Mouse (Mus musculus): Measurements from ENCODE around the gene Myrip. TPM values are rescaled to one million over a fixed set of nuclear protein-coding genes. Genes with fewer than 3 reads are reported as not detected.
"Not testable (repeated sequence)": the region's sequence is repeated elsewhere in the genome, so short reads cannot be mapped to it uniquely, and the experiment has no call there.

The Myrip gene
- total RNA-seq, 2 experiments from 2014 or later, result 82.1 to 89.5 TPM

DNA sequence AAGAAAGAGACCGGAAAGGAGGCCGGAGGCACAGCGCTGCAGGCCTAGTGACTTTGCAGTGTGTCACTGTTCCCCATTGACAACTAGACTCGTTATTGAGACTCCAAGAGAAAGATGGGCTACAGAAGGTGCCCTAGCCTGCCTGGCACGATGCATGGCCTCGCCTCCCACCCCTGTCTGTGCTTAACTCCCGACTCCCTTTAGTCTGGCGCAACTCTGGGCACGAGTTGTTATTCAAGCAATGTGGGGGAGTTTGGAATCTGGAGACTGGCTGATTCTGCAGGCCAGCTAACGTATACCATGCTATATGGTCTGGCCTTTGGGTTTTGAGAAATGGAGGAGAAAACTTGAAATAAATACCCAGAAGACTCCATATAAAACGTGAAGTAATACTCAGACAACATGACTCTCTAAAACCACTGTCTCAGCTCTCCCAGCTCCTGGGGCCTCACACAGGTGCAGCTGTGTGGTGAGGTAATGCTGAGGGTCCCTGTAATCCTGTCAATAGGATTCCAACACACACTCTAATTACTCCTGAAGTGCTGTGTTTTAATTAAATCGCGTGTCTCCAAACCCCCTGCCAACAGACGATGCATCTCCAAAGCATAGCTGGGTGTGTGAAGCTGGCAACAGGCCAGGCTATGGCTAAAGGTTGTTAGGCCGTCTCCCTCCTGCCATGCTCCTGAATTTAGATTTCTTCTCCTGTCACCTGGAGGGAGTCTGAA is 21.6 kb downstream of the Myrip start:
- intact Hi-C loops (cut with DNase I), result no loop called here
- peak in 1 of 2 experiments; percentile 61 for DNase-seq (ENCODE audit: low spot score in 2 of 2)

DNA sequence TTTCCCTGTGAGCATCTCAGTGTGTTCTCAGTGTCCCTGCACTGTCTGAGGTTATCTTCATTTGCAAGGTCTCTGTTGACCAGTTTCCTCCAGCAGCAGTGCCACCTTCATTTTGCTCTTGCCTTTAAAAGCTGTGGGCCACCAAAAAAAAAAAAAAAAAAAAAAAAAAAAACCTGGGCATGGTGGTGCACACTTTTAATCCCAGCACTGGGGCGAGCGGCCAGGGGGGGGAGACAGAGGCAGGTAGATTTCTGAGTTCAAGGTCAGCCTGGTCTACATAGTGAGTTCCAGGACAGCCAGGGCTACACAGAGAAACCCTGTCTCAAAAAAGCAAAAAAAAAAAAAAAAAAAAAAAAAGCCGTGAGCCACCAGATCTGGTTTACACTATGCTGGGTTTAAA is 29.7 kb downstream of the Myrip start:
- intact Hi-C loops (cut with DNase I); DNase-seq (ENCODE audit: low spot score in 2 of 2): not testable (repeated sequence)

DNA sequence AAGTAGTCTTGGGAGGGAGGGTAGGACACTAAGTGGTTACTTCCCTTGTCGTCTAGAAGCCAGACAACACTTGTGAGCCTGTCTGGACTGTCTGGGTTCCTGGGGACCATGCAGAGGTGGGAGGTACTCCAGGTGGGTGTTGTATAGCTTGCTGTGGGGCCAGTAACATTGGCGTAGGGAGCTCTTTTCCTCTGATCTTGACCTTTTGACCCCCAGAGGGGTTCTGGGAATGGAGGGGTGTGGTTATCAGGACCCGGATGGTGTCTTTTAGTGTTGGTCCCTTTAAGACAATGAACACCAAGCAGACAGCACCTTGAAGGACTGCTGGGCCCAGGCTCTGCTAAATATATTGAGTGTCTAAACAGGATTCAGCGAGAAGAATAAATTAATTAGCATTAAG is 36.9 kb downstream of the Myrip start:
- DNase-seq (ENCODE audit: low spot score in 2 of 2), result no peak
- intact Hi-C loops (cut with DNase I), result no loop called here

GRCm38 (mm10) chr9:120339975-120340695 is 38.8 kb downstream of the Myrip start:
- intact Hi-C loops (cut with DNase I), result no loop called here
- no peak for DNase-seq (ENCODE audit: low spot score in 2 of 2)

DNA sequence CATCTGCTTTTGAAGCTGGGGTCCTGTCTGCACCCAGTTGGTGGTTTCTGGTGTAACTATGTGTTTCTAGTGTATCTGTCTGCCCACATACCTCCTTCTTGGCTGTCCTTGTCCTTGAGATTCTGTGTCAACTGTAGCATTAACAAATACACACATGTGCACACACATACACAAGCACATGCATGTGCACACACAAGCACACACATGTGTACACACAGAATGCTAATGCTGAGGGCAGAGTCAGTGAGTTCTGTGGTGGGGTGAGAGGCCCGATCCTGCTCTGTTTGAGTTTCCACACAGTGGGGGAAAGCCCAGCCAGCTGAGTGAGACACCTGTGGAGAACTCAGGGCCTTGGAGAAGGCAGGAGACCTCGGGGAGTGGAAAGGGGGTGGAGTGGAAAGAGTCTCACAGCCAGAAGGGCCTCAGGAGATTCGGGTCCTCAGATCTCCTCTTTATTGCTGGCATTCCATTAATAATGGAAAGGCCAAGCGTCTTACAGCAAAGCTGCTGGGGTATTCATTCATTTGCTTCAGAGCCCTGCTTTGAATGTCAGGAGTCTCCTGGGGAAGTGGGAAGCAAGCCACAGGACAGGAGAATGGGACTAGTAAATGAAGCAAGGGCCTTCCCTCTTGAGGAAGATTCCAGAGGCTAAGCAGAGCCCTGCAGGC is 41.9 kb downstream of the Myrip start:
- intact Hi-C loops (cut with DNase I), result no loop called here
- DNase-seq (ENCODE audit: low spot score in 2 of 2), result no peak

DNA sequence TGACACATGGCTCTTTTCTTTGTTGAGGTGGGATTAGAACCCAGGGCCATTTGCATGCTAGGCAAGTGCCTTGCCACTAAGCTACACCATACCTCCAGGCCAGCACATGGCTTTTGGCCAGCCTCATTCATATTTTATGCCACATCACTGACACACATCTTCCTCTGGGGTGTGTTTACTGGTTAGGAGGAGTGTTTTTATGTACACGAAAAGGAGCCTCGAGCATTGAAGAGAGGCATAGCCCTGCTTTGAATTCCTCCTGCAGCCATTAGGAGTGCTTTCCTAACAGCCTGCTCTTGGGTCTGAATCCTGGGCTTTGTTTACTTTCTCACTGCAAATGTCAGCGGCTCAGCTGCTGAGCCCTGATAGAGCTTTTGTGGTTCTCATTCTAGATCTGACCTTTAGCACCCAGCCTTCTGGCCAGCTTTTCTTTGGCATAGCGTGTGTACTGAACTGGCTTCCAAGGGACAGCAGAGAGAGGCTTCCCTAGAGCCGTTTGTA is 44.4 kb downstream of the Myrip start:
- intact Hi-C loops (cut with DNase I), result no loop called here
- no peak for DNase-seq (ENCODE audit: low spot score in 2 of 2)

GRCm38 (mm10) chr9:120349145-120349544 is 47.8 kb downstream of the Myrip start:
- intact Hi-C loops (cut with DNase I), result no loop called here
- peak; percentile 45 to 50 for DNase-seq (ENCODE audit: low spot score in 2 of 2)

GRCm38 (mm10) chr9:120350346-120350745 is 49.0 kb downstream of the Myrip start:
- intact Hi-C loops (cut with DNase I), result no loop called here
- DNase-seq (ENCODE audit: low spot score in 2 of 2), result no peak

DNA sequence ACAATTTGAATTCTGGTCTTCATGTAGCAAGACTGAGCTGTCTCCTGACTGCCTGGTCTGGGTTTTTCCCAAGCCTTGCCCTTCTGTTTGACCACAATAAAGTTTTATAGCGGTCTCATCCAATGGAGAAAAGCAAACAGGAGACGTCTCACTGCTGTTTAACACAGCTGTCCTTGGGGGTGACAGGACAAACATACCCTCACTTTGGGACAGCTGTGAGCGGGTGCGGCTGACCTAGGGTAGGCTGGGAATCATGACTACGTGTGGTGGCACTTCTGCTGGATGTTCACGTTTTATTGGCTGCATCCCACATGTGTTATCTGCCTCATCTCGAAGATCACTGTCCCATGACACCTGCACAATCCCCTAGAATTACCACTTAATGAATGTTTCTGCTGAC is 49.7 kb downstream of the Myrip start:
- intact Hi-C loops (cut with DNase I), result no loop called here
- DNase-seq (ENCODE audit: low spot score in 2 of 2), result no peak

- intact Hi-C loops (cut with DNase I), result no loop called here
- no peak for DNase-seq (ENCODE audit: low spot score in 2 of 2)
These were observed 50.2 kb downstream of the Myrip start for GRCm38 (mm10) chr9:120351474-120351873.

- intact Hi-C loops (cut with DNase I), result no loop called here
- DNase-seq (ENCODE audit: low spot score in 2 of 2), result no peak
These were observed 51.7 kb downstream of the Myrip start for GRCm38 (mm10) chr9:120353036-120353435.

- DNase-seq (ENCODE audit: low spot score in 2 of 2), result no peak
- intact Hi-C loops (cut with DNase I), result no loop called here
These were observed 52.7 kb downstream of the Myrip start for GRCm38 (mm10) chr9:120353967-120354366.

DNA sequence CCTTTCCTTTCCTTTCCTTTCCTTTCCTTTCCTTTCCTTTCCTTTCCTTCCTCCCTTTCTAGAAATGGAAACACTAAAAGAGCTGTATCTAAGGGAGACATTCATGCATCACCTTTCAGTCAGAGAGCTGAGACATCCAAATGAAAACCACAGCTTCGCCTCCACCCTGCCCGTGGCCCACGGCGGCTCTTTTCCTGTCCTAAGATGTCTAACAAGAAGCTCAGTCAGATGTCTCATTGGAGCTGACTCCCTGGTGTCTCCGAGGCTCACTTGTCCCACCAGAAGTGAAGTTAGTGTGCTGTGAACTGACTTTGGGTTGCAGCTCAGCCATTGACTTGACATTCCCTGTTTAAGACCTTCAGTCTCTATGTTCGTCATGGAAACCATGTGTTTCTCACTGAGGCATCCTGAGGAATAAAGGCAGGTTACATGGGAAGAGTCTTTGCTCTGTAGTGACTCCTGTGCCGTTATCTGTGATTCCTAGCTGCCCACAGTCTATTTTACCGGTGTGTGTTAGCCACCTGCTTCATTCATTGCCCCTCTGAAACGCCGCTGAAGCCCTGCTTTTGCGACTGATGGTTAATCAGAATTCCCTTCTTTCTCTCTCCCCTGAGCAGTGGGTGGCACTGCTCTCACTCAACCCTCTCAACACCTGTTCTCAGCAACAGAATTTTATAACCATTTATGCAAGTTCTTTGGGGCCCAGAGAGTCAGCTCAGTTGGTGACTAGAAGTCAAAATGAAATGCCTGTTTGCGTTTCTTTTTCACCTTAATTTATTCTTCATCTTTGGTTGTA is 53.4 kb downstream of the Myrip start:
- no peak for DNase-seq (ENCODE audit: low spot score in 2 of 2)
- intact Hi-C loops (cut with DNase I), result no loop called here

- intact Hi-C loops (cut with DNase I), result no loop called here
- no peak for DNase-seq (ENCODE audit: low spot score in 2 of 2)
These were observed 55.2 kb downstream of the Myrip start for GRCm38 (mm10) chr9:120356490-120356889.

GRCm38 (mm10) chr9:120358060-120358459 is 56.7 kb downstream of the Myrip start:
- intact Hi-C loops (cut with DNase I), result no loop called here
- no peak for DNase-seq (ENCODE audit: low spot score in 2 of 2)

DNA sequence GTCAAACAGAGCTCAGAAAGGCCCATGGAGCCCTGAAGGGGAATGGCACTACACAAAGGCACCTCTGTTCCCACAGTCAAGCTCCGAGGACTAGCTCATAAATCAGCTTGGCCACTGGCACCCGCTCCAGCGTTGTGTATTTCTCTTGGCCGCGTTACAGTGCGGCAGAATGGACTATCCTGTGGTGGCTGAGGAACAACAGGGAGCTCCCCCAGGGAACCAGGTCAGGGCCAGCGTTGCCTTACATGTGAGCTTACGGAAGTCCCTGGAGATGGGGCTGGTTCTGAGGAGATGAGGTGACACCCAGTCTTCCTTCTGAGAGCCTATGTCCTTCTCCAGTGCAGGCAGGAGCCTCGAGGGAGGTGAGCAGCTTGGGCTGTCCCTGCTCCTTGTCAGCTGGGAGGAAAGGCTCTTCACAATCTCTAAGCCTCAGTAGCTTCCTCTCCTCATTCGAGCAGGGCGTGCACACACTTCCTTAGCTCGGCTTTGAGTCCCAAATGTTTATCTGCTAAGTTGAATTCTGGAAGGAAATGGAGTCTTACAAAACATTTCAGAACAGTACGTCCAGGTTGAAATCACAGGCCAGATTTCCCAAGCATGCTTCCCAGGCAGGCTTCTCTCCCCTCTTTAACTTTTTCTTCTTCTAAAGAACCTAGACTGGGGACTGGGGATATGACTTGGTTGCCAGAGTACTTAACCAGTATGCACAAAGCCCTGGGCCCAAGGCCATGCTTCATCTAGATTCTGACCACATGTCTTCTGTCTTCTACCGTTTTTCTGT is 59.3 kb downstream of the Myrip start:
- peak; percentile 68 to 69 for DNase-seq (ENCODE audit: low spot score in 2 of 2)
- intact Hi-C loops (cut with DNase I), result loop anchor here (5.0 kb wide), 1 partner anchor 58 kb away; the partner anchor contains the start of gene Myrip

- DNase-seq (ENCODE audit: low spot score in 2 of 2), result peak; percentile 53 to 66
- intact Hi-C loops (cut with DNase I), result loop anchor here (5.0 kb wide), 1 partner anchor 59 kb away; the partner anchor contains the start of gene Myrip
These were observed 60.3 kb downstream of the Myrip start for GRCm38 (mm10) chr9:120361656-120362055.

GRCm38 (mm10) chr9:120362684-120363083 is 61.4 kb downstream of the Myrip start:
- intact Hi-C loops (cut with DNase I), result loop anchor here (5.0 kb wide), 1 partner anchor 60 kb away; the partner anchor contains the start of gene Myrip
- DNase-seq (ENCODE audit: low spot score in 2 of 2), result no peak
